Mouse (Mus musculus) adrenal gland, postnatal 10 days (tissue): ENCODE results near the gene Map2. TPM values are rescaled to one million over a fixed set of nuclear protein-coding genes. Genes with fewer than 3 reads are reported as not detected.

Experiments
- DNase-seq: peaks from one replicate; pipeline ENCODE4 v3.0.0; 2021; ENCODE audit warnings: mixed read lengths
- long read RNA-seq, 2 experiments: library from polyadenylated mRNA; stranded (forward); transcript quantifications; one replicate each; pipeline ENCODE4 v2.0.0; 2021
- total RNA-seq, 2 experiments: library from RNA; stranded (reverse); gene quantifications; 2 replicates each; pipeline ENCODE4 v1.2.3; 2021

Map2 gene
- total RNA-seq = 10 to 100 TPM; 17.1 to 23.1 TPM
- long read RNA-seq, experiment 1, partial matches to known transcripts = 1 of 1 reads
- long read RNA-seq, experiment 1, other reads (novel, unspliced or antisense) = 0 of 1 reads
- long read RNA-seq, experiment 2, partial matches to known transcripts = 0 of 1 reads
- long read RNA-seq, experiment 2, other reads (novel, unspliced or antisense) = 1 of 1 reads

DNA sequence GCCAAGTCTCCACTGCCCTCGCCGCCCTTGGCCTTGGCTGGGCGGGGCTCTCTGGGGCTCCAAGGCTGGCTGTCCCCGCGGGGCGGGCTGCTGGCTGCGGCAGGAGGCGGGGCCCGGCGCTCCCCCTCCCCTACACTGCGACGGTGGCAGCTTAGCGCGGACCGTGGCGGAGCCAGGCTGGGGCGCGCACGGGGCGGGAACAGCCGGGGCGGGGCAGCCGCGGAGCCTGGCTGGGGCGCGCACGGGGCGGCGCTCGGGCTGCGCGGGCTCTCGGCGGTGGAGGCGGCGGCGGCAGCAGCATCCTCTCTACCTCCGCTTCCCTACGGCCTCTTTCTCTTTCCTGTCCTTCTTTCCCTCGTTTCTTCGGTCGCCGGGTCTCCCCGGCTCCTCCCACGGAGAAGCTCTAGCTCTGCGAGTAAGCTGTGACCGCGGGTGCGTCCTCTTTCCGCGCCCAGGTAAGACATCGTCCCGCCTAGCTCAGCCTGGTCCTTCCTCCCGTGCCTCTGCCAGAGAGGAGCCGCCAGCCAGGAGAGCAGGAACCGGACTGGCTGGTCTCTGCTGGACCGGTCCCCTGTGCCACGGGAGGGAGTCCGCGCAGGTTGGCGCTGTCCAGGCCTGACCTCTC, at the start of gene Map2:
TSS of gene Map2 (plus strand) at position 233 of the 625 bp plus-strand sequence.
- peak; percentile 94 for DNase-seq

DNA sequence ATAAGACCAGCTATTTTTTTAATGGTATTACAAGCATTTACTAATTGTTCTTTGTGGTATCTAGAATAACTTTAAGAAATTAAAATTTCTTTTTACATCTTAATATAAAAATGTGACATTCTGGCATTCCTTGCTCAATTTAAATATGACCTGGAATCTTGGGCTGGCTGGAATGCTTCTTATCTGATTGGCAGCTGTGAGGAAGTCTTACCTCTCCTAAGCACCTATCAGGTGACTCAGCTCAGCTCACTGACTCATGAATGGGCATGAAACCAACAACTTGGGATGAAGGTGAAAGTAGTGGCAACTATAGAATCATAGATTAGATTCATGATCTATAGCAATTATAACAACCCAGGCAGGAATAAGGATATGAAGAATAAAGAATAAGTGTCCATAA, 42.1 kb upstream of the Map2 start:
- DNase-seq = no peak

DNA sequence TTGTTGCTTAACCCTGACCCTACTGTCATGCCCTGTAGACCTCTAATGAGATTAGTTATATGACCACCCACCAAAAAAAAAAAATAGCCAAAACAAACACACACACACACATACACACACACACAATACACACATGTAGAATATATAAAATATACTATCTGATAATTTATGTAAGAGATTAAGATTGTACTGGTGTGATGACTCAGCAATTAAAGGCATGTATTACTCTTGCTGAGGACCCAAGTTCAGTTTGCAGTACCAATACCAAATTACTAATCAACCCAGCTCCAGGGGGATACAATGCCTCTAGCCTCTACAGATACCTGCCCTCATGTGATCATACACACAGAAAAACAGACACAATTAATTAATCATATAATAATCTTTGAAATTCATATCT, 39.7 kb upstream of the Map2 start:
- DNase-seq = no peak

DNA sequence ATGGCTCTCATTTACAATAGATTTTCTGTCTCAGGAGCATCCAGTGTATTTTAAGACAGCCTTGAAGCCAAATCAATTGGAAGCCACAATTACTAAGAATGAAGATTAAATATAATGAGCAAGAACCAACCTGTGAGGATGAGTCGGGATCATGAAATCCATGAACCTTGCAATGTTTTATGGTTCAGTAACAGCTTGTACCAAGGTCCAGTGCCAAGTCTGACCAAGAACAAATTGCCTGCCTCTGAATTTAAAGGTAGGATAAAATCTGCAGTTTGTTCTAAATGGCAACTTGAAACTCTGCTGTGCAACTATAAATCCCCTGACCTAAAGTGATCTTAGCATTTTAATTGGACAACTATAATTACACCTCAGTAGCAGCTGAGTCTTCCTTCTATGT, 34.4 kb upstream of the Map2 start:
- DNase-seq = no peak

DNA sequence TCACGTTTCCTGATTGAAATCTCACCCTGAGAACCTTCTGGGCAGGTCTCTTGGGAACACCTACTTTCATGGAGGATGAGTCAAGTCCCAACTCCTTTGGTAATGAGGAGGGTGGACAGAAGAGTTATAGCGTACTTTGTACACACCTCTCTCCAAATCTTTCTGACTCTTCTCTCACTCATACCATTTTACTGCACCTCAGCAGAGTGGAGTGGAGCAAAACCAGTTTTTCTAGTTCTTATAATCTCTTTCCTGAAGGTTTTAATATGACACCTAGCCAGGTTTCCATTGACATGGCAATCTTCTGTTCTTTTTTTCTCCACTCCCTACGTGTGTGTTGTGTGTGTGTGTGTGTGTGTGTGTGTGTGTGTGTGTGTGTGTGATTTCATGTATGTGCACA, 29.9 kb upstream of the Map2 start:
- DNase-seq = no peak

DNA sequence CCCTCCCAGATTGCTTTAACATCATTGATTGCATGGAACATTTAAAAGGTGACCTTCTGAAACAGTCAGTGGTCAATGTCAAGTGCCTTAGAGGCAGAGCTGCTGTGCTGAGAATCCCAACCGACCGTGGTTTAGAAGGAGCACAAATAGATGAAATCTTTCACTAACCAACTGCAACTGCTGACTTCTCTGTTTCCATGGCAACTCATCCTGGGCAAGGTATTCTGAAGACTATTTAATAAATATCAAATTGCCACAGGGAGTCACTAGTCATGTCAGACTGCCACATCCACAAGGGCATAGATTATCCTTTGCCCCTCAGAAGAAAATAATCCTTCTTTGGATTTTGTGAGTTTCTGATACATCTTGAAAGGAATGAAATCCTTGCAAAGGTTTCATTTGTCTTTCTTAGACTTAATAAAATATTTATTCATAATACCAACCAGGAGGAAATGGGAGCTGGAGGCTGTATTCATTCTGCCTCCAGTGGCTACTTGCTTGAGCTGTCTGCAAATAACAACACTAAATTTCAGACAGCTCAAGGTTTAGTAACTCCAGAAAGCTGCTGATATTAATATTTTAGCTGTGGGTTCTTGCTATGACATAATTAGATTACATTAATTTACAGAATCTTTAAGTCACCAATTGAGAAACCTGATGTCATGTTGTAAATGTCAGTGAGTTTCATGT, 26.1 kb upstream of the Map2 start:
- DNase-seq = no peak

DNA sequence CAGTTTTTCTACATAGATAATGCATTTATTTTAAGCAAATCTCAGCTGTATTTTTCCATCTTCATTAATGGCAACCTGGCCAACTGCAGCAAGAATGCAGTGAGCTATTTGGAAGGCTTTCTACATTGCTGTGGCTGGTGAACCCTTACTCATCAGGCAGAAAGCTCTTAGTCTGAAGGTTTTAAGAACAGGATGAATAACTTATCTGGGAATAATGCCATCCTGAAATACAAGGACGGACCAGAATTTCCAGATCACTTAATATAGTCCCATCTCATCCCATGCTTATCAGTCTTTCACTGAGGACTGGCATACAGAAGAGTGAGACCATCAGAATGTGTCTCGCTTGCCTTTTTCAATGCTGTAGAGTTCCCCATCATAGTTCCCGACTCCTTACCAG, 24.3 kb upstream of the Map2 start:
- no peak for DNase-seq

DNA sequence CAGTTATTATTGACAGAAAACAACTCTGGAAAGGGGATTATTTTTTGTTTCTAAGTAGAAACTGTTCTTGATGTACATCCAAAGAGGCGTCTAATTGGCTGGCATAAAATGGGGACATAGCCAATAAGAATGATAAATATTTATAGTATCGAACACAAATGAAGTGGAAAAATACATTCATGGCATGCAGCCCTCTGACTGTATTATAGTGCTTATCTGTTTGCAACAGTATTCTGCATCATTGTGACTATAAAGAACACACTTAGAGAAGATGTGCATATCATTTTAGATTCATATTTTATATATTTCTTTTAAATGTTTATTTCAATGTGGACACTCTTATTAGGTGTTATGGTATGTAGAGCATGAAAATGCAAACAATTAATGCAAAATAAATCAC, 17.9 kb upstream of the Map2 start:
- DNase-seq = no peak

DNA sequence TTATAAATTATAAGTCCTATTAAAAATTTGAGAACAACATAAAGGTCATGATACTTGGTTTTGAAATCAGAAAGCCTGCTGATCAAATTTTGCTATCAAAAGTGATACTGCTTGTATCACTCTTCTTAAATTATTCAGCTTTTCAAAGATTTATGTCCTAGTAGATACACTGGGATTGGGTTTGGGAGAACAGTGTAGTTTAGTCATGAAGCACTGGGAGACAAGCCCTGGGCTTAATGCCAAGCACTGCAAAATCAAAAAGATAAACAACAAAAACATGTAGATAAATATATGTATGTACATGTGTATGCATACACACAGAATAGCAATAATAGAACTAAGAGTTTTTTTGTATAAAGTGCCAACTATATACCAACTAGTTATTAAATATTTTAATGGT, 17.5 kb upstream of the Map2 start:
- DNase-seq = no peak

DNA sequence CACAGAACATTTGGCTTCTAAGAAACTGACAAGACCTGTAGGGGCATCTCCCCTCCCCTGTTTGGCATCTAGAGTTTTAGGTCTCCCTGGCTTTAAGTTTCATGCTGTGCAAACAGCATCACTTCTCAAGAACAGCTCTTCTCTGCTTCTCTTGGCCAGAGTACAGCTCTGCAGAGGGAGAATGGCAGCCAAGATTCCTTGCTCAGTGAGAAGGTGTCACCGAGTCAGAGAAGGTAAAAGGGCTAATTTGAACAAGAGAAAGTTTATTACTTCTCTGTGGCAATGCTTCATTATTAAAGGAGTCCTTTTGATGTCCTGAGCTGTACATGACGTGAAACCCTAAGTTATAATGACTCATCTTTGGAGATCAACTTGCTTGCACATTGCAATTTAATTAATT, 10.4 kb upstream of the Map2 start:
- no peak for DNase-seq

DNA sequence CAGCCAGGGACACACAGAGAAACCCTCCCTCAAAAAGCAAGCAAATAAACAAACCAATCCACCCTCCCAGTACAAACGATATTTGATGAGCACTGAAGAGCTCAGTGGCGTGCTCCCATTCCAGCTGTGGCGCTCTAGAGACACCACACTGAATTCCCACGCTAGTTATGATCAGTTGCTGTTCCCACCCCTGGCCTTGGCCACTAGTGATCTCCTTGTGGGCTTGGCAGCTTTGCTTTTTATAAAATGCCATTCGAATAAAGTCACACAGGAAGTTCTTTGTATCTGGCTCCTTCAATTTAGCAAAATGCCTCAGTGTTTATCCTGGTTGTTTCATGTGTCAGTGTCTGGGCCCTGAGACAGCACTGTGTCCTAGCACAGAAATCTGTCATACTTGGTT, 6.4 kb upstream of the Map2 start:
- DNase-seq = peak; percentile 13

DNA sequence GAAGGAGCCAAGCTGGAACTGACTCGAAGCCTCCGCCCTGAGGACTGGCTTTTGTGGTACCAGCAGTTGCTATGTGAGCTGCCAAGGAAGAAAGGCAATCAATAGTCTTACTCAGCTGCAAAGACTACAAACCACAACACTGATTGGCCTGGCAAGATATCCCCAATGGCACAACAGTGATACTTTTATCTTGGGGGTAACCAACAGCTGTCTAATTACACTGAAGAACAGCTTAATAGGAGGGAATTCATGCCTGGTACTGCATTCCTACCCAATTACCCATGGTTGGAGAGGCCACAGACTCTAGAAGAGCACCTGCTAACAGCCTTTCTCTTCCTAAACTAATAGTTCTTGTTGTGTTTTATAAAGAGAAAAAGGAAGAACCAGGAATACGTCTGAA, 2.9 kb upstream of the Map2 start:
- no peak for DNase-seq

DNA sequence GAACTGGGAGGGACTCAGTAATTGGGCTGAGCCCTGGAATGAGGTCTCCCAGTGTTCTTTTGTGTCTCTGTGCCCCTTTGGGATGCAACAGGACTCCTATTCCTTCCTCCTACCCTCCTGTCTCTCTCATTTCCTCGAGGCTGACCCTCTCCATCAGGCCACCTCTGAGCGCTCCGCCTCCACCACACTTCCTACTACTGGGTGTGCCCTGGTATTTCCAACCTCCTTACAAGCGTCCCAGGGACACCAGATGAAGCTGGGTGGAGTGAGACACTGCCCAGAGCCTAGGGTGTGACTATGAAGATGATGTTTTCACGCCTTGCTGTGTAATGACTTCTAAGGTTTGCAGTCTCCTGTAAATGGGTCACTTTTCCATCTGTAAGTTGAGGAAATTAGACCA, 1.4 kb upstream of the Map2 start:
- DNase-seq = no peak

DNA sequence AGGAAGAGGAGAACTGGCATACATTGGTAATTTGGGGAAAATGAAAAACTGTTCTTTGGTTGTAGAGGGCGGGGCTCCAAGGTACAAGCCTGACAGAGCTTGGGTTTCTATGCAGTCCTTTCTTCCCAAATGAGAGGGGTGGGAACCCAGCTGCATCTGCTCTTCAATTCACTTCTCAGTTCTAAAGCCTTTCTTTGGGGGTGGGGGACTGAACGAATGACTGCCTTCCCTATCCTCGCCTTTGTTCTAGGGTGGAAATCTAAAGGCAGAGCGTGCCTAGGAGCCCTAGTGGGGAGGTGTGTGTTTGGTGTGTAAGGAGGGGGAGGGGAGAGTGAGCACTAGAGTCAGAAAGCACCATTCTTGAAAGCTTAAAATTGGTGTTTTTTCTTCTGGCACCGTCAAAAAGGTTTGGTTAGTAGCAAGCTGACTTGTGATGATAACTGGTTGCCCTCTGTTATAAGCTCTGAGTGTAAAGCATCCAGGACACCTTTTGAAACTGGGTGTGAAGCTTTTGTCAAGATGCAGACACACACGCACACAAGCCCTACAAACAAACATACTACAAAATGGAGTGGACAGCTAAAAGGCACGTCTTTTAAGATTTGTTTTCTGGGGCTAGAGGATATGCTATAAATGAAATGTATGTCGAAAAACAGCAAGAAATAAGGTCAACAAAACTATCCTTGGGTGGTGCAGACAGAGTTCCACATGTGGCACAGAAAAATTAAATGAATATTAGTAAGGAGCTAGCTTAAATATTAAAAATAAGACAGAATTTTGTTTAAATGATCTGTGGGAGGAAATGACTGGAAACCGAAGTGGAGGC, 1.2 kb downstream of the Map2 start:
- DNase-seq = no peak

DNA sequence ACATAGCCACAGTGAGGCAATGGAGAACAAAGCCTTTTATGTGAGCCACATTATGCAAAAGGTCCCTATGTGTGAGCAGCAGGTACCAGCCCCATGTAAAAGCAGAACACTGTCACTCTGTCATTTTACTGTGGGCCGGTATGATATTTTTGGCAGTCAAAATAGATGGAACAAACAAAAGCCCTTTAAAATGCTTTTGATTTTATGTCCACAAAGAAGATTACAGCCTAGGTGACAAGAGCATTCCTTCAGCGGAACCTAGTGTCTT, 1.7 kb downstream of the Map2 start:
- DNase-seq = no peak

DNA sequence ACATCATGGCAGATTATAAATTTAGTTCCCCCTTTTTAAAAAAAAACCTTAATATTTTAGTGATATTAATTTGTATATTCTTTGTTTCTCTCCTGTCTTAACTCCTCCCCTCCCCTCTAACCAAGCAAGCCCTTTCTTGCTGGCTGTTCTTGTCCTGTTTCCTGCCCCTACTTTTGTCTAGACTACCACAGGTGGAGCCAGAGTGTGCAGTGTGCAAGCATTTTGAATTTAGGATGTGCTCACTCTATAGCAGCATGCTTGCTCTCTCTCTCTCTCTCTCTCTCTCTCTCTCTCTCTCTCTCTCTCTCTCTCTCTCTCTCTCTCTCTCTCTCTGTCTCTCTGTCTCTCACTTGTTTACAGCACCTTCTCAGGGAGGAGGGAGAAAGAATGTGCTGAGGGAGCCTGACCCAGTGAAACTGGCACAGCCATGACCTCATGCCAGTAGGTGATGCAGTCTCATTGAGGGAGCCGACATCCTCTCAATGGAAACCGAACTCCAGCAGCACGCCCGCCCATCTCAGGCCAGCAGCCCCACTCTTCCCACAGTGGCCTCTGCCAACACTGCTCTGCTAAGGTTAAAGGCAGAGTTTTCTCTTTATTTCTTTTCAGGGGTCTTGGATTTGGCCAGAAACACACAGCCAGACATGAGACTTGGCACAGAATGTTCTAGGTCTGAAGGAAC, 2.6 kb downstream of the Map2 start:
- DNase-seq = no peak

DNA sequence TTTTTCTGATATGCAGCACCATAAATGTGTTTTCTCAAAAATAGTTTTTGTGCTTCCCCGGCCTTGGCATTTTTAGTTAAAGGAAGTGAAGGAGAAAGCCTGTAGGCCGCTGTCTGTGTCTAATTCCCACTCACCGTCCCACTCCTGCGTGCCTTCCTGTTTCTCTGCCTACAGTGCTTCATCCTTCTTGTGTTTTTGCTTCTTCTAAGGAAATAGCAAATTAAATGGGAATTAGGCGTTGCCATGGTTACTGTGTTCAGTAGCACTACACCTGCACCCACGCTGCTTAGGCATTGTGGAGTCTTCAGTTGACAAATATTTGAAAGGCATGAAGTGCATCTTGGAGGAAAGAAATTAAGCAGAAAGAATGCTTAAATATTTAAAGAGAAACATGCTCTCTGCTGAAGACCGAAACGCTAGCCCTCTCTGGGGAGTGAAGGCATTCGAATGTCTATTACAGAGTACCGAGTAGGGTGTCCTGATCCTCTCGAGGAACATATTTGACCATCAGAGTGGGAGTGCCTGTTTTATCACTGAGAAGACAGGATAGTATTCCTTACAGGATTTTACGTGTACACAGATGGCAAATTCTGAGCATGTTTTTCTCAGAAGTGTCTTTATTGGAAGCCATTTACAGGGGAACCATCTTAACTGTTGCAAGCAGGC, 12.1 kb downstream of the Map2 start:
- no peak for DNase-seq

DNA sequence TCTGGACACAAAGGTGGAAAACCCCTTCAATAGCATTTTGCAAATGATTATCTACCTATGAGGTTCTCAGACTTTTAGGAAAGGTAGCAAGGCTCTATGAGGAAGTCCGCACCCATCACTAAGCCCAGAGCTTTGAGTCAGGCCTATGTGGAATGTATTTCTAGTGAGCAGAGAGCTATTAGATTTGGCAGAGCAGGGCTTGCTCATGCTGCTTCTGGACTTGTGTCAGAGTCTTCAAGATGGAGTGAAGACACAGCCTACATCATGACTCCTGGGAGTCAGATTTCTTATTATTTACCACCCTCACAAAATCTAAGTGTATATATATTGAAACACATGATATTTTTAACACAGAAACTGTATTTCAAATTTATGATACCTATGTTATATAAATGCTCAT, 17.3 kb downstream of the Map2 start:
- no peak for DNase-seq

DNA sequence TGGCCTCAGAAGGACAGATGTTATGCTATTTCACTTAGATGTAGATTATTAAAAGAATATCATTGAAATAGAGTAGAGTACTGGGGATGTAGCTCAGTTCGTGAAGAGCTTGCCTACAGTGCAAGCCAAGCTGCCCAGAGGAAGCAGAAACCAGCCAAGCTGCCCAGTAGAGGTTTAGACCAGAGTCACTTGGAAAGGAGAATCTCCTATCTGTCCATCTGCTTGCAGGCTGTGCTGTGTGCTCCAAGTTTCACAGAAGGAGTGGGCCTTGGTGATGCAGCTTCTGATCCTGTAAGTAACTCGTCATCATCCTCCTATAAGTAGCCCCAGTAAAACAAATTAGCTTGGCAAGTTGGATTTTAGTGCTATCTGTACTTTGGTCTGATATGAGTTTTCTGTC, 17.8 kb downstream of the Map2 start:
- no peak for DNase-seq

DNA sequence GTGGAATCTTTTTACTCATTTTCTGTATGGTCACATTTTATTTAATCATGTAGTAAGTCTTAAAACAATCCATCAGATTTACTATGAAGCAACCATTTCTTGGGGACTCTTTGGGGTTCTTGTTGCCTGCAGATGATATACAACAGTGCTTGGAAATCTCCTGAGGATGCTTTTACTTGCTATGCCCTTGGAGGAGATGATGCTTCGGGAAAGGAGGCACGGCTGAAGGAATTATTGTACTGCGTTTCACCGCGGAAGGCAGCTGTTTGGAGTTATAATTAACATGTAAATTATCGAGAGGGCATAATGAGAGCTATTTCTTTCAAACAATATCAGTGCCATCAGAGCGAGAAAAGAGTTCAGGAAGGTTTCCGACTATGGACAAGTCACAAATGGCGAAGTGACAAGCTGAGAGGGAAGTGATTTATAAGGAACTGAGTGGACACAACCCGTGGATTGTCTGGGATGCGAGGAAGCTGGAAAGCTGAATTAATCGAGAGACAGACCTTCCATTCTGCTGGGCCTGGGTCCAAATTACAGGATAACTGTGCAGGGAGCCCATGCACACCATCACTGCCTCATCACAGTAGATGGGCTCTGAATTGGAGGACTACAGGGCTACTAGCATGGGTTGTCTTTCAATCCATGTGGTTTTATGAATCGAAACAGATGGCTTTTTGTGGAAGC, 20.1 kb downstream of the Map2 start:
- no peak for DNase-seq

DNA sequence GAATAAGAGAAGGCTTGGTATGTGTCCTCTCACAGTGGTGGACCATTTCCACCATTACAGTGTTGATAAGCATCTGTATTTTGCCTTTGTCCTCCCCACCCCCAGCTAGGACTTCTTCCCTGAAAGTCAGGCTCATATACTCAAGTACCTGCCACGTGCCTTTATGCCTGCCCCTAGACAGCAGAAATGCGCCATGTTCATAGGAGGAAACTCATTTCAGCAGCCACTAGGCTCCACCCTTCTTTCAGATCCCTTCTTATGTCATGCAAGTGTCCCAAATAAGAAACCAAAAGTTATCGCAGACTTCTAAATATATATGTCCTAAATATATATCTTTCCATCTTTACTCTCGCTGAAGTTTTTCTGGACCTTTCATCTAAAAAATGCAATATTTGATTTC, 21.2 kb downstream of the Map2 start:
- no peak for DNase-seq

DNA sequence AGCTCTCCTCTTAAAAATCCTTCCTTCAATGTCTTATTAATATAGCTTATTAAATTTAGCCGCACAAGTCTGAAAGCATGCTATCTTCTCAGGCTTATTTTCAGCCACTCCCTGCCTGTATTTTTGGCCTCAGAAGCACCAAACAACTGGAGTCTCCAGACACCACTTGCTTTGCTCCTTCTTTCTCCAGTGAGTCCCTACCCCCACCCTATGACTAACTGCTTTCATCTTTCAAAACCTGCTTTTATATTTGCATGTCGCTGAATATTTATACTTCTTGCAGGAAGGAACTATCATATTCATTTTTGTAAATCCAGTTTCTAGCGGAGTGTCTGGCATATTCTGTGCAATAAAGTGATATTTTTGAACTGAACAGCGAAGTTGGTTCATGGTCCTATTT, 21.6 kb downstream of the Map2 start:
- no peak for DNase-seq
